Mouse (Mus musculus): ENCODE measurements around the gene Ptger1.

- TF ChIP-seq TCF12 (IDR thresholded peaks at IDR 0.05; ENCODE audit: insufficient read depth, poor library complexity, severe bottlenecking) (no peak), POLR2A (IDR thresholded peaks at IDR 0.05; ENCODE audit: insufficient read length, low read depth) (no peak), CEBPB (IDR thresholded peaks at IDR 0.05; ENCODE audit: insufficient read depth, poor library complexity, severe bottlenecking) (no peak), TCF3 (IDR thresholded peaks at IDR 0.05; ENCODE audit: insufficient read length, low read depth) (no peak), USF1 (IDR thresholded peaks at IDR 0.05; ENCODE audit: low read depth) (no peak), E2F4 (IDR thresholded peaks at IDR 0.05; ENCODE audit: insufficient read depth) (no peak), POLR2AphosphoS2 (IDR thresholded peaks at IDR 0.05; ENCODE audit: insufficient read length, low read depth) (peak; percentile 36), MAX (IDR thresholded peaks at IDR 0.05; ENCODE audit: low read depth) (no peak), MYOG (IDR thresholded peaks at IDR 0.05; ENCODE audit: control insufficient read depth in 1 of 3, insufficient read depth in 1 of 3, insufficient read length in 2 of 3, low read depth in 2 of 3) (no peak), MYOD1 (IDR thresholded peaks at IDR 0.05; ENCODE audit: control insufficient read depth in 1 of 3, insufficient read length in 2 of 3, low read depth in 2 of 3) (no peak)
Measured at GRCm38 (mm10) chr8:83664096-83664495, 2.4 kb upstream of the Ptger1 start.

Measured in myocyte (in vitro differentiated cells).